Mouse (Mus musculus): ENCODE data around the gene Serpinf2. TPM values are rescaled to one million over a fixed set of nuclear protein-coding genes. Genes with fewer than 3 reads are reported as not detected.

The Serpinf2 gene
- 0.19 TPM for polyA plus RNA-seq (2014; fragmentation: Illumina TruSeq; extraction: RNeasy Lipid Tissue Mini Kit (QIAGEN cat#74804); ENCODE audit: low replicate concordance)

GRCm38 (mm10) chr11:75439363-75439762, at the start of gene Serpinf2:
Gene Serpinf2, minus strand, starts transcription at chr11:75439591.

DNA sequence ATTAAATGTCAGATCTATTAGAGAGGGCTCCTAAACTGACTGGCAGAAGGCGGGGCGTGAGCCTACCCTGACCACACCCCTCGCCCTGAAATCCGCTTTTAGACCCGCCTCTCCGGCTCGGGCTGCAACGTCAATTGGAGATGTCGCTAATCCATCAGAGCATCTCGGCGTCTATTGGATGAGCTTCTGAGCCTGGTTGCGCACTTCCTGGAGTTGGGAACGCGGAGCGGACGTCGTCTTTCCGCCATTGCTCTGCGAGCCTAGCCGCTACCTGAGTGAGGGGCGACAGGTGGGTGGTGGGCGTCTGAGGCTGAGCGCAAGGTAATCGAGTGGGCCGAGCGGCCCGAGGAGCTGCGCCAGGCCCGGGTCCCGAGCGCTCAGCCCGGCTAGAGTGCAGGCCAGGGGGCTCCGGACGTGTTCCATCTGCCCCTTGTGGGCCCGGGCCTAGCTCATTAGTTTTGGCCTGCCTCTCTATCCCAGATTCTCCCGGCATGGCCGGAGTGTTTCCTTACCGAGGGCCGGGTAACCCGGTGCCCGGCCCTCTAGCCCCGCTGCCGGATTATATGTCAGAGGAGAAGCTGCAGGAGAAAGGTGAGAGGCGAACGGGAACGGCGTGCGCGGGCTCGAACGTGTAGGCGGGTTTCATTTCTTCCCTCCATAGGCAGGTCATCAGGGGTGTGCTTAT, 47.4 kb upstream of the Serpinf2 start, which contains the start of gene Prpf8:
Gene Prpf8 (plus strand): TSS at position 216 of the 685 bp plus-strand sequence.

DNA sequence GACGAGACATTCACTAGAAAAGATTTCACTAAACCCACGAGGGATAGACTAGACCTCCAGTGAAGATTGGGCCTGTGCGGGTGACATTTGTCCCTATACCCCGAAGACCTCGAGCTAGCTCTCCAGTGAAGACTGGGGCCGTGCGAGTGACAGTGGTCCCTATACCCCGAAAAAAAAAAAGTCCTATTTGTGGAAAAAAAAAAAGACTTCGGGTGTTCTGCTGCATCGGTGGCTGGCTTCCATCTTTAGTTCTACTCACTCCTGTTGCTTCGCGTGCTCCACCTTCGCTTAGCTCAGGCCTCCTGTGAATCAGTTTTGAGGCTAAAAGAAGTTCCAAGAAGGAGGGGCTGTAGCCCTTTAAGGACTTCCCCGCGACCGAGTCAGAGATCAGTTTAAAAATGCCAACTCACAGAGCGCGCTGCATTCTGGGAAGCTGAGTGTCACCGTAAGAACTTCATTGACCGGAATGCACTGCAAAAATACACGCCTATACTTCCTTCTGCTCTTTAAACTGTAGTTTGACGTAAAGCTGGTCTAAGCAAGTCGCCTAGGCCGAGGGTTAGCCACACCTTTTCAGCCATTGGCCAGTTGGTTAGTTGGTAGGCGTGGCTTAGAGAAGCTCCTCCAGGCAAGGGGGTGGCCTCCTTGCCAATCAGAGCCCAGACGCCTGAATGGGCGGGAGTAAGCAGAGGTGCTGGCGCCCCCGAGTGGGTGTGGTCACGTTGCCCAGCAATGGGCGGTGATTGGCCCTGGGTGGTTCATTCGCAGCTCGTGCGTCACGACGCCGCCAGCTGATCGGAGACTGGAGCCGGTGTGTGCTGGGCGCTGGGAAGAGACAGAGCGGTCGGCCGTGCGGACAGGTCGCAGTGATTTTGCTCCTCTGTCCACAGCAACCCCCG, 21.7 kb upstream of the Serpinf2 start, which contains the start of gene Tlcd2:
Gene Tlcd2 (plus strand): TSS at position 872 of the 899 bp plus-strand sequence.

DNA sequence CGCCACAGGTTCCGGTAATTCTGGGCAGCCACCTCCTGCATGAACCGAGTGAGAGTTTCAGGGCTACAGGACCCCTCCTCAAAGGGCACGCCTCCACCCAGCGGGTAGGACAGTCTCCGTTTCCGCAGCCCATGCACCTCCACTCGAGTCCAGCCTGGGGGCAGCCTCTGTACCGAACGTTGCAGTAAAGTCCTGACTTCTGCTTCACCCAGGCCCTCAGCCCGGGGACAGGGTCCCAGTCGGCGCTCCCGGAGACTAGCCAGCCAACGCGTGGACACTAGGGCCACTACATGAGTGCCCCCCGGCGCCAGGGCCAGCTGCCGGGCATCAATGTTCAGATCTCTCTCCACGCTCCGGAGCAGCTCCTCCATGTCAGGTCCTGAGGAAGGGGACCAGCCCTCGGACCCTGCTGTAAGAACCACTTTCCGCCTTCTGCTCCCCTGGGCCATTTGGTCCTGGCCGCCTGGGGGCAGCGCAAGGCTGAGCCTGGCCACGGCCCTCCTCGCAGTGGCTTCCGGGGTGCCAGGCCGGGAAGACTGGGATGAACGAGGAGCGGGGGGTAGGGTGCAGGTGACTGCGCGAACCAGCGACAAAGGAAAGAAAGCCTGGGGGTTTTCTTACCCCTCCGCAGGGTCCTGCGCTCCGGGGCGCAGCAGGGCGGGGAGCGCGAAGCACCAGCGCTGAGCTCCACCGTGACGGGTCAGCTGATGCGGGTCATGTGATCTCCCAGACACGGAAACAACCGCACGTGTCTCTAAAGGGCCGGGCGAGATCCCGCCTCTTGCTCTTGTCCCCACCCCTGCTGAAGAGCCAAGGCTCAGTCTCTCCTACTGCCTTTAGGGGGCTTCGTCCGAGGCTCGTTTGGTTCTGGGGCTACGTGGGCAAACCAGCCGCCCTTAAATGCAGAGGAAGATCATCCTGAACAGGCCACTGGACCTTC, 14.9 kb upstream of the Serpinf2 start, which contains the start of gene Wdr81:
Gene Wdr81 (minus strand): TSS at position 727 of the 940 bp plus-strand sequence.

DNA sequence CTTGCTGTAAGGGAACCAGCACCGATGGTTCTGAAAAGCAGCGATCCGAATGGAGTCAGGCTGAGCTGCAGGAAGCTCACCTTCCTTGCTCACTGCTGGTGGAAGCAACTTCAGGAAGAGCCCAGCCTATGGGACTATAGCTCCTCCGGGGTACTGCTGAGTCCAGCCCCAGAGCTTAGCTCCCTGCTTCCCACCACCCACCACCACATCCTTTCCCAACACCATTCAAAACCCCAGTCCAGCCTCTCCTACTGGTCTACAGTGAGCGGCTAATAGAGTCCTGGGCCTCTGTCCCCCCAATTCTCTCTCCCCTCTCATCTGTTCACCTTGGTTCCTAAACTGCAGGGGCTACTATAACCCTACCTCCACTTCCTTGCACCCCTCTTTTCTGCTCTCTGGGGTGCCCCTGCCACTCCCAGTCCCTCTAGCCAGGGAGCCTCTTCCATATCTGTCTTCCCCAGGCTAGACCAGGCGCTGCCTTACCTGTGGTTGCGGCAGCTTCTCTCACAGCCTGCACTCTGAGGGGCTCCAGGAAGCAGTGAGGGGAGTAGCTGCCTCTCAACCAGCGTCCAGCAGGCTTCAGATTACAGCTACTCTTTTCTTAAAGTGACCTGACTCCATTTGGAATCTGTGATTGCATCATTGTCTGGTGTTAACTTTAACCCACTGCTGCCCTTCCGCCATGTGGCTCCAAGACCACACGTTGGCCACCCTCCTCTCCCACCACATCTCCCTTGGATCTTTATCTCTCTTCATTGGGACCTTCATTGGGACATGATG, 17.2 kb downstream of the Serpinf2 start, which contains the start of gene Serpinf1:
Gene Serpinf1 (minus strand): TSS at position 689 of the 780 bp plus-strand sequence.

Other genes with a start within 250 kb of the Serpinf2 start
- gene Dph1, start 248.3 kb downstream of the Serpinf2 start, polyA plus RNA-seq (2014; fragmentation: Illumina TruSeq; extraction: RNeasy Lipid Tissue Mini Kit (QIAGEN cat#74804); ENCODE audit: low replicate concordance) = 0.89 TPM
- gene Rtn4rl1, start 245.8 kb downstream of the Serpinf2 start, polyA plus RNA-seq (2014; fragmentation: Illumina TruSeq; extraction: RNeasy Lipid Tissue Mini Kit (QIAGEN cat#74804); ENCODE audit: low replicate concordance) = 3.9 TPM
- gene Rpa1, start 91.3 kb downstream of the Serpinf2 start, polyA plus RNA-seq (2014; fragmentation: Illumina TruSeq; extraction: RNeasy Lipid Tissue Mini Kit (QIAGEN cat#74804); ENCODE audit: low replicate concordance) = 20.9 TPM
- 1.6 TPM for gene Smyd4, start 91.2 kb downstream of the Serpinf2 start, polyA plus RNA-seq (2014; fragmentation: Illumina TruSeq; extraction: RNeasy Lipid Tissue Mini Kit (QIAGEN cat#74804); ENCODE audit: low replicate concordance)
- not detected for gene Serpinf1, start 16.9 kb downstream of the Serpinf2 start, polyA plus RNA-seq (2014; fragmentation: Illumina TruSeq; extraction: RNeasy Lipid Tissue Mini Kit (QIAGEN cat#74804); ENCODE audit: low replicate concordance)
- not detected for gene Wdr81, start 15.1 kb upstream of the Serpinf2 start, polyA plus RNA-seq (2014; fragmentation: Illumina TruSeq; extraction: RNeasy Lipid Tissue Mini Kit (QIAGEN cat#74804); ENCODE audit: low replicate concordance)
- 59.0 TPM for gene Tlcd2, start 22.1 kb upstream of the Serpinf2 start, polyA plus RNA-seq (2014; fragmentation: Illumina TruSeq; extraction: RNeasy Lipid Tissue Mini Kit (QIAGEN cat#74804); ENCODE audit: low replicate concordance)
- 15.9 TPM for gene Prpf8, start 47.2 kb upstream of the Serpinf2 start, polyA plus RNA-seq (2014; fragmentation: Illumina TruSeq; extraction: RNeasy Lipid Tissue Mini Kit (QIAGEN cat#74804); ENCODE audit: low replicate concordance)
- 0.45 TPM for gene Rilp, start 70.5 kb upstream of the Serpinf2 start, polyA plus RNA-seq (2014; fragmentation: Illumina TruSeq; extraction: RNeasy Lipid Tissue Mini Kit (QIAGEN cat#74804); ENCODE audit: low replicate concordance)
- gene Scarf1, start 73.9 kb upstream of the Serpinf2 start, polyA plus RNA-seq (2014; fragmentation: Illumina TruSeq; extraction: RNeasy Lipid Tissue Mini Kit (QIAGEN cat#74804); ENCODE audit: low replicate concordance) = 0.19 TPM
- gene Slc43a2, start 92.1 kb upstream of the Serpinf2 start, polyA plus RNA-seq (2014; fragmentation: Illumina TruSeq; extraction: RNeasy Lipid Tissue Mini Kit (QIAGEN cat#74804); ENCODE audit: low replicate concordance) = 29.8 TPM
- gene Pitpna, start 148.5 kb upstream of the Serpinf2 start, polyA plus RNA-seq (2014; fragmentation: Illumina TruSeq; extraction: RNeasy Lipid Tissue Mini Kit (QIAGEN cat#74804); ENCODE audit: low replicate concordance) = 478 TPM
- gene Inpp5k, start 191.4 kb upstream of the Serpinf2 start, polyA plus RNA-seq (2014; fragmentation: Illumina TruSeq; extraction: RNeasy Lipid Tissue Mini Kit (QIAGEN cat#74804); ENCODE audit: low replicate concordance) = 26.0 TPM
- gene Myo1c, start 210.9 kb upstream of the Serpinf2 start, polyA plus RNA-seq (2014; fragmentation: Illumina TruSeq; extraction: RNeasy Lipid Tissue Mini Kit (QIAGEN cat#74804); ENCODE audit: low replicate concordance) = 1.6 TPM
- gene Crk, start 239.7 kb upstream of the Serpinf2 start, polyA plus RNA-seq (2014; fragmentation: Illumina TruSeq; extraction: RNeasy Lipid Tissue Mini Kit (QIAGEN cat#74804); ENCODE audit: low replicate concordance) = 197 TPM